Mouse (Mus musculus): ENCODE data around the gene Vars. TPM values are rescaled to one million over a fixed set of nuclear protein-coding genes. Genes with fewer than 3 reads are reported as not detected.
"Not testable (repeated sequence)": the region's sequence is repeated elsewhere in the genome, so short reads cannot be mapped to it uniquely, and the experiment has no call there.

The Vars gene
- polyA plus RNA-seq, 1 experiment from 2014 or later, result 123 TPM

DNA sequence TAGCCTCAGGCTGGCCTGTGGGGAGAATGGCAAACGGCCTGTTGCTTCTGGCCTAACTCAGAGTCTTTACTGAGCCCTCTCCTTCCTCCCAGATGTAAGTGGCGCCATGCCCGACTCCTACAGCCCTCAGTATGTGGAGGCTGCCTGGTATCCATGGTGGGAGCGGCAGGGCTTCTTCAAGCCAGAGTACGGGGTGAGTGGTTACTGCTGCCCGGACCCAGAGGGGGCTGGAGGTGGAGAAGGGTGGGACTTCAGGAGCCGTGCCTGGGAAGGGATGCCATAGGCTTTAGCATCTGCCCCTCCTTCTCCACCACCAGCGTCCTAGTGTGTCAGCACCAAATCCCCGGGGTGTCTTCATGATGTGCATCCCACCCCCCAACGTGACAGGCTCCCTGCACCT is 4.4 kb downstream of the Vars start:
- ChIA-PET CTCF (no interaction called here), POLR2A (no interaction called here)
- H3K27me3 ChIP-seq, result no peaks in the 10 kb centered on the region
- in situ Hi-C loops (cut with MboI; ENCODE audit: low pct_unique_long_range_greater_than_20kb), result no loop called here
- ATAC-seq (no peak), DNase-seq (ENCODE audit: low read depth, low spot score) (no peak)
- TF ChIP-seq CTCF (IDR thresholded peaks at IDR 0.05), result no peak

DNA sequence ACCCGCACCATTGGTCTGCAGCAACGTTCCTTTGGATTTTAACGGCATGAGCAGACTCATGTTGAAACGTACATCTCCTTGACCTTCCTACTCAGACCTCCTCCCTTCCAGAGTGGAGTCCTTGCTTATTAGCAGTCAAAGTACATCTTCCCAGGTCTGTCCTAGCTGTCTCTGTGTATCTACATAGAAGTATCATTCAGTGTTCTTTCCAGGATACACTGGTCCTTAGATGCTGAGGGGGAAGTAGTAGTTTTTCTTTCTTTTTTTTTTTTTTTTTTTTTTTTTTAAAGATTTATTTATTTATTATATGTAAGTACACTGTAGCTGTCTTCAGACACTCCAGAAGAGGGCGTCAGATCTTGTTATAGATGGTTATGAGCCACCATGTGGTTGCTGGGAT is 5.1 kb downstream of the Vars start:
- CTCF ChIA-PET; POLR2A ChIA-PET; in situ Hi-C loops (cut with MboI; ENCODE audit: low pct_unique_long_range_greater_than_20kb); ATAC-seq; DNase-seq (ENCODE audit: low read depth, low spot score); H3K27me3 ChIP-seq: not testable (repeated sequence)

DNA sequence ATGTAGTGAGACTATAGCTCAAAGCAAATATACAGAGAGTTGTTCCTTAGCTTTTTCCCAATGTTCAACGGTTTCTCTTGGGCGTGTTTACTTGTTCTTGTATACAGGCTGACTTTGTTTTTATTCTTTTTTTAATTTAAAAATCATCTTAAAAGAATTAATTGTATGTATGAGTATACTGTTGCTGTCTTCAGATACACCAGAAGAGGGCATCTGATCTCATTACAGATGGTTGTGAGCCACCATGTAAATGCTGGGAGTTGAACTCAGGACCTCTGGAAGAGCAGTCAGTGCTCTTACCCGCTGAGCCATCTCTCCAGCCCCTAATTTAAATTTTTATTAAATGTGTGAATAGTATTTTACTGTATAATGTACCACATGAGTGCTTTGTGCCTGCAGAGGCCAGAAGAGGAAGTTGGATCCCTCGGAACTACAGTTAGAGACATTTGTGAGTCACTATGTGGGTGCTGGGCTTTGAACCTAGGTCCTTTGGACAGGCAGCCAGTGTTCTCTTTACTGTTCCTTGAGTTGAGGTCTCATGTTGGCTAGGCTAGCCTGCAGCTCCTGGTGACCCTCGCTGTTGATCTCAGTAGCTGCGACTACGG is 6.7 kb downstream of the Vars start:
- no peak for ATAC-seq
- no peak for TF ChIP-seq CTCF (IDR thresholded peaks at IDR 0.05)
- in situ Hi-C loops (cut with MboI; ENCODE audit: low pct_unique_long_range_greater_than_20kb), result no loop called here
- DNase-seq (ENCODE audit: low read depth, low spot score), result no peak
- H3K27me3 ChIP-seq, result no peaks in the 10 kb centered on the region
- ChIA-PET CTCF (interaction anchor here (0.7 kb wide), 1 partner anchor 97 kb away, joined by 3 read pairs; no protein-coding TSS in a partner anchor), POLR2A (no interaction called here)

DNA sequence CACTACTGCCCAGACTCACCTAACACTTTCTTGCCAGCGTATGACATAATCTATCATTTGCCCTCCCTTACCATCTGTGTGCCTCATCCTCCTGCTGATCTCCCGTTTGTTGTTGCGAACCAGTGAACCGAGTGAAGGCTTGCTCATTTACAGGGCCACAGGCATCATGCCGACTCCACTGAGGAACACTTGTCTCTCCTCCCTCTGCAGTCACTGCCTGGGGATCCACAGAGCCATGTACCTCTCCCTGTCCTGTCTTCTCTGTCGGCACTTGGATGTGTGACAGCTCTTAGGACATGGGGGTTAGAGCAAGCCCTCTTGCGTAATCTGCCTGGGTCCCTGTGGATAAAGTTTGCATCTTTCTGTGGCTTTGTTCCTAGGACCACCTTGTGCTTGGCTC is 8.8 kb downstream of the Vars start:
- CTCF ChIA-PET, result interaction anchor here (1.1 to 1.5 kb wide), 2 partner anchors 11 to 40 kb away, joined by 3 read pairs; partner anchors contain the start of gene Clic1
- POLR2A ChIA-PET, result no interaction called here
- no peaks in the 10 kb centered on the region for H3K27me3 ChIP-seq
- DNase-seq (ENCODE audit: low read depth, low spot score) (no peak), ATAC-seq (no peak)
- TF ChIP-seq CTCF (IDR thresholded peaks at IDR 0.05), result no peak
- in situ Hi-C loops (cut with MboI; ENCODE audit: low pct_unique_long_range_greater_than_20kb), result no loop called here

DNA sequence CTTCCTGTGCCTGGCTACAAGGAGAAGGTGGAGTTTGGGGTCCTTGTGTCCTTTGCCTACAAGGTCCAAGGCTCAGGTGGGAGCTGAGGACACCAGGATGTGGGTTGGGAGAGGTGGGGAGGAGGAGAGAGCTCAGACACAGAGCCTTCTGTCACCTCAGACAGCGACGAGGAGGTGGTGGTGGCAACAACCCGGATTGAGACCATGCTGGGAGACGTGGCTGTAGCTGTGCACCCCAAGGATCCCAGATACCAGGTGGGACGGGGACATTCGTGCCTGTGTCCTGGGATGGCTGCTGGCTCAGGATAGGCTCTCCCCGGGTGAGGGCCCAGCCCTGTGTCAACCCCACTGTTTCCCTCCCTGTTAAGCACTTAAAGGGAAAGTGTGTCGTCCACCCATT is 10.7 kb downstream of the Vars start:
- in situ Hi-C loops (cut with MboI; ENCODE audit: low pct_unique_long_range_greater_than_20kb), result loop anchor here (10.0 kb wide), 1 partner anchor 223 kb away; the partner anchor contains the start of genes Atp6v1g2 and Nfkbil1
- DNase-seq (ENCODE audit: low read depth, low spot score) (no peak), ATAC-seq (no peak)
- POLR2A ChIA-PET, result interaction anchor here (1.9 kb wide), 1 partner anchor 10 kb away, joined by 6 read pairs; no protein-coding TSS in a partner anchor
- CTCF ChIA-PET, result no interaction called here
- TF ChIP-seq CTCF (IDR thresholded peaks at IDR 0.05), result no peak
- no peaks in the 10 kb centered on the region for H3K27me3 ChIP-seq

DNA sequence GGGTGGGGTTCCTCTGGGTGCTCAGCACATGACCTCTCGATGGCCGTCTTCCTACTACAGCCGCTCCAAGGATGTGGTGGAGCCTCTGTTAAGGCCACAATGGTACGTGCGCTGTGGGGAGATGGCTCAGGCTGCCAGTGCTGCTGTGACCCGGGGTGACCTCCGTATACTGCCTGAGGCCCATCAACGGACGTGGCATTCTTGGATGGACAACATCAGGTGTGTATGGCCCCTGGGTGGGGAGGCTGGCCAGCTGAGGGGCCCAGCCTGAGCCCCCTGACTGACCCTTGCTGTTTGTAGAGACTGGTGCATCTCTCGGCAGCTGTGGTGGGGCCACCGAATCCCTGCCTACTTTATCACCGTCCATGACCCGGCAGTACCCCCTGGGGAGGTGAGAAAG is 11.6 kb downstream of the Vars start:
- in situ Hi-C loops (cut with MboI; ENCODE audit: low pct_unique_long_range_greater_than_20kb), result loop anchor here (10.0 kb wide), 1 partner anchor 222 kb away; the partner anchor contains the start of genes Atp6v1g2 and Nfkbil1
- CTCF ChIA-PET, result no interaction called here
- DNase-seq (ENCODE audit: low read depth, low spot score), result no peak
- no peaks in the 10 kb centered on the region for H3K27me3 ChIP-seq
- no peak for ATAC-seq
- POLR2A ChIA-PET, result interaction anchor here (0.7 to 1.9 kb wide), 2 partner anchors 11 to 47 kb away, joined by 3 to 6 read pairs; no protein-coding TSS in a partner anchor
- no peak for TF ChIP-seq CTCF (IDR thresholded peaks at IDR 0.05)

DNA sequence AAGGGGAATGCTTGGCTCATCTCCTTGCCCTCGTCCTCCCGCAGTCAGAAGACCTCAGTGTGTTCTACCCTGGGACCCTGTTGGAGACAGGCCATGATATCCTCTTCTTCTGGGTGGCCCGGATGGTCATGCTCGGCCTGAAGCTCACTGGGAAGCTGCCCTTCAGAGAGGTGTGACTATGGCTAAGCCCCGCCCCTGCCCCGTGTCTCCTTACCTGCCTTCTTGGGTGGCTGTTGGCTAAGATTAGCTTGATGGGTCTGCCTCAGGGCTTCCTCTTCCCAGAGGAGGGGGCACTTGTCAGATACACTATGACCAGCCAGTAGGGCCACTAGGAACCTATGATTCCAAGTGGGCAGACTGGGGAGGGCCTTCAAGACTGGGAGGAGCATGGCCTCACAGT is 12.4 kb downstream of the Vars start:
- TF ChIP-seq CTCF (IDR thresholded peaks at IDR 0.05), result no peak
- in situ Hi-C loops (cut with MboI; ENCODE audit: low pct_unique_long_range_greater_than_20kb), result loop anchor here (10.0 kb wide), 1 partner anchor 222 kb away; the partner anchor contains the start of genes Atp6v1g2 and Nfkbil1

DNA sequence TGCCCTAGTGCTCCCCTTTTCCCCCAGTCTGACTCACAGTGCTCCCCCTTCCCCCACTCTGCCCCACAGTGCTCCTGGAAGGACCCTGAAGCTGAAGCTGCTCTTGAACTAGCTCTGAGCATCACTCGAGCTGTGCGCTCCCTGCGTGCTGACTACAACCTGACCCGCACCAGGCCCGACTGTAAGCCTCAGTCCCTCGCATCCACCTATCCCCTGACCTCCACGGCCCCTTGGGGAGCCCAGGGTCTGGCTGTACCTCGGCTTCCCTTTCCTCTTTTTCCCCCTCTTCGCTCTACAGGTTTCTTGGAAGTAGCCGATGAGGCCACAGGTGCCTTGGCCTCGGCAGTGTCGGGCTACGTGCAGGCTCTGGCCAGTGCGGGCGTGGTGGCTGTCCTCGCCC is 14.5 kb downstream of the Vars start:
- ATAC-seq, result no peak
- in situ Hi-C loops (cut with MboI; ENCODE audit: low pct_unique_long_range_greater_than_20kb), result loop anchor here (10.0 kb wide), 1 partner anchor 220 kb away; the partner anchor contains the start of genes Atp6v1g2 and Nfkbil1
- POLR2A ChIA-PET, result no interaction called here
- H3K27me3 ChIP-seq, result no peaks in the 10 kb centered on the region
- DNase-seq (ENCODE audit: low read depth, low spot score), result no peak
- CTCF ChIA-PET, result no interaction called here
- no peak for TF ChIP-seq CTCF (IDR thresholded peaks at IDR 0.05)

More for the DNA sequence above, 12.4 kb downstream of the Vars start:
- DNase-seq (ENCODE audit: low read depth, low spot score) (no peak), ATAC-seq (no peak)
- no peaks in the 10 kb centered on the region for H3K27me3 ChIP-seq
- CTCF ChIA-PET, result no interaction called here
- POLR2A ChIA-PET, result interaction anchor here (1.9 kb wide), 1 partner anchor 12 kb away, joined by 6 read pairs; no protein-coding TSS in a partner anchor

DNA sequence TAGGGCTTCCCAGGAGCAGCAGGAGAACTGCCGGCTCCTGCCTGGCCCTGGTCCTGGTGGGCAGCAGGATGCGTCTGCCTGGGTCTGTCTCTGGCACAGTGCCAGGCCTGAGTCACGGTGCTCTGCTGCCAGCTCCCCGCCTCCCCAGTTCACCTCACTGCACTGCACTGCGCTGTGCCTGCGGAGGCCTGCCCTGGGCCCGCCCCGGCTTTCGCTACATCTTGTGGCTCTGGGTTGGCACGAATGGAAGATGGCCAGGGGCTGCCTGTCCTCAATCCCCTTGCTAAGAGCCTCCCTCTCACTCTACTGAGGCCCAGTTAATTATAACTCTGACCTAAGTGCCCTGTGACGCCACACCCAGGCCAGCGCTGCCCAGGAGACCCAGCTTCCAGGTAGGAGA is 15.6 kb downstream of the Vars start, which contains the start of gene Vwa7:
Gene Vwa7, plus strand, starts transcription at position 204 of the 400 bp plus-strand sequence.
- in situ Hi-C loops (cut with MboI; ENCODE audit: low pct_unique_long_range_greater_than_20kb), result loop anchor here (10.0 kb wide), 1 partner anchor 218 kb away; the partner anchor contains the start of genes Atp6v1g2 and Nfkbil1
- DNase-seq (ENCODE audit: low read depth, low spot score), result no peak
- no peaks in the 10 kb centered on the region for H3K27me3 ChIP-seq

DNA sequence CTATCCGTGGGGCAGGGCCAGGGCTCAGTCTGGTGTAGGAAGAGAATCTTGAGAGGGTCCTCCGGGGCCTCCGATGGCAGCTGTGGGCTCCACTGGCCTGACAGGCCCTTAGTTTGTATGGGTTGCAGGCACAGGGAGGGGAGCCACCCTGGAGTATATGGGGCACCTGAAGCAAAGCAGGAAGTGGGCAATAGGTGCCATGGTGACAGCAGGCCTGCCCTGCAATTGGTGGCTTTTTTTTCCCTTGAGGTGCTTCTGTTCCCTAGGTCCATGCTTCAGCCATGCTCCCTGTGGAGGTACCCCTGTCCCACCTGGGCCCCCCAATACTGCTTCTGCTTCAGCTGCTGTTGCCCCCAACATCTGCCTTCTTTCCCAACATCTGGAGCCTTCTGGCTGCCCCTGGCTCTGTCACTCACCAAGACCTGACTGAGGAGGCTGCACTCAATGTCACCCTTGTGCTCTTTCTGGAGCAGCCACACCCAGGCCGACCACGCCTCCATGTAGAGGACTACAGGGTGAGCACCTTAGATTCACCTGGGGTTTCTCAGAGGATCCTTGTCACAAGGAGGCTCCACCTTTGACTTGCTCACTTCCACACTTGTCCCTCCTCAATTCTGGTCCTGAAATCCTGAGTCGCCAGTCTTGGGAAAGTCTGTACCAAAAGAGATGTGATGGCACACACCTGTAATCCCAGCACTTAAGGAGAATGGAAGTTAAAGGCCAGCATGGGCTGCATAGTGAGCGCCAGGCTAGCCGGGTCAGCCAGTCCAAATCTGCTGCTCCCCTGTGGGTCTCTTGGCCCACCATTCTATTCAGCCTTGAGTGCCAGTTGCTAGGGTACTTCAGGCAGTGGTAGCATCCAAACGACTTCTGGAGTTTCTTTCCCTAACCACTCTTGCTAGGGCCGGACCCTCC is 16.3 kb downstream of the Vars start:
- ATAC-seq, result no peak
- ChIA-PET POLR2A (interaction anchor here (1.5 kb wide), 1 partner anchor 94 kb away, joined by 4 read pairs; no protein-coding TSS in a partner anchor), CTCF (interaction anchor here (1.4 kb wide), 1 partner anchor 89 kb away, joined by 4 read pairs; no protein-coding TSS in a partner anchor)
- TF ChIP-seq CTCF (IDR thresholded peaks at IDR 0.05), result no peak
- in situ Hi-C loops (cut with MboI; ENCODE audit: low pct_unique_long_range_greater_than_20kb), result loop anchor here (10.0 kb wide), 1 partner anchor 218 kb away; the partner anchor contains the start of genes Atp6v1g2 and Nfkbil1
- no peak for DNase-seq (ENCODE audit: low read depth, low spot score)
- H3K27me3 ChIP-seq, result no peaks in the 10 kb centered on the region

More for the DNA sequence above, 15.6 kb downstream of the Vars start, which contains the start of gene Vwa7:
- POLR2A ChIA-PET, result interaction anchor here (1.5 kb wide), 1 partner anchor 94 kb away, joined by 4 read pairs; no protein-coding TSS in a partner anchor
- TF ChIP-seq CTCF (IDR thresholded peaks at IDR 0.05), result no peak
- CTCF ChIA-PET, result no interaction called here
- ATAC-seq, result no peak

Measured in Patski (cell line).